Mouse (Mus musculus): ENCODE results near the gene Rnaseh2a. TPM values are rescaled to one million over a fixed set of nuclear protein-coding genes. Genes with fewer than 3 reads are reported as not detected.

Gene Rnaseh2a
- total and polyA plus RNA-seq, 3 experiments = 71.6 to 115 (median 83.1) TPM

DNA sequence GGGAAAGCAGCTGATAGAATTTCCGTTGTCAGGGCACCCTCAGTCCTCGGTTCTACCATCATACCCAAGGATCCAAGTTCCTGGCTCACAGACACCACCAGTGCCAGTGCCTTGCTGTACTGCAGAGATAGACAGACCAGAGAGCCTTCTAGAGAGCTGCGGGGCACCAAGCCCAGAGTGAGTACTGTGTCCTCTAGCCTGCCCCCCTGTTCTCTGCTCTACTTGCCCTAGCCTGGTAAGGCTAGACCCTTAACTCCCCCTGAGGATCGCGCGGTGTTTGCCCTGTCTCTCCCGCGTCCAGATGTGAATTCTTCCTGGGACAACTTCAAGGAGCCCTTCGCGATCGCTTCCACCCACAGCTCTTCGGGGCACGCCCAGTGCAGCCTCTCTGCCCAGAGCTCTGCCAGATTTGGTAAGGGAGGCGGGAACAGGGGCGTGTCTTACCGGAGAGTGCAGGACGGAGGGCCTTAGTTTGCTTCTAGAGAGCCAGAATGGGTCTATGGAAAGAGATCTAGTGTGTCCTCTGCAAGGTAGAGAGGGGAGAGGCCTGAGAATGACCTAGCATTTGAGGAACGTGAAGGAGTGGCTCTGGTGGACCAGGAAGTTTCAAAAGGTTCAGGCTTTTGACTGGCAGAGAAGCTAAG lies 16.8 kb downstream of the Rnaseh2a start:
- Histone ChIP-seq H3K4me2 (ENCODE audit: insufficient read depth, low read depth, poor library complexity, severe bottlenecking) (peak overlapping the region; percentile 67), H3K27ac (ENCODE audit: insufficient read depth, low read depth) (no peak overlapping the region), H3K79me2 (replicated peaks; ENCODE audit: control insufficient read depth, extremely low read depth, insufficient read depth, poor library complexity, severe bottlenecking) (no peaks in the 10 kb centered on the region), H3K36me3 (replicated peaks in 1 of 2; ENCODE audit: control insufficient read depth in 1 of 2, insufficient read depth in 1 of 2, low read length in 1 of 2) (peaks cover 5 to 23% of the 10 kb centered on the region in 2 experiments), H3K4me3 (replicated peaks in 1 of 3; ENCODE audit: low read depth in 2 of 3, low read length in 2 of 3, poor library complexity in 1 of 3) (no peak overlapping the region), H3K27me3 (replicated peaks) (peaks cover 36% of the 10 kb centered on the region), H3K9me3 (replicated peaks; ENCODE audit: low read length) (no peaks in the 10 kb centered on the region), H3K9ac (ENCODE audit: insufficient read depth, low read depth) (no peak overlapping the region), H3K4me1 (ENCODE audit: control insufficient read depth in 1 of 2, insufficient read depth in 2 of 2) (peaks cover 2 to 7% of the 10 kb centered on the region in 2 experiments; a peak in 3 of 4 replicates)
- dilution Hi-C loops (cut with MboI; ENCODE audit: extremely low pct_ligation_motif_present, extremely low pct_unique_long_range_greater_than_20kb, low sequenced_read_pairs) (no loop called here), in situ Hi-C loops (cut with MboI; ENCODE audit: low pct_ligation_motif_present, low pct_unique_long_range_greater_than_20kb, low sequenced_read_pairs) (no loop called here)
- no peak for TF ChIP-seq CHD2 (IDR thresholded peaks at IDR 0.05; ENCODE audit: low read length)
- TF ChIP-seq SIN3A (IDR thresholded peaks at IDR 0.05; ENCODE audit: low read length) = no peak
- DNase-seq (ENCODE audit: extremely low read depth) = peak; percentile 26

DNA sequence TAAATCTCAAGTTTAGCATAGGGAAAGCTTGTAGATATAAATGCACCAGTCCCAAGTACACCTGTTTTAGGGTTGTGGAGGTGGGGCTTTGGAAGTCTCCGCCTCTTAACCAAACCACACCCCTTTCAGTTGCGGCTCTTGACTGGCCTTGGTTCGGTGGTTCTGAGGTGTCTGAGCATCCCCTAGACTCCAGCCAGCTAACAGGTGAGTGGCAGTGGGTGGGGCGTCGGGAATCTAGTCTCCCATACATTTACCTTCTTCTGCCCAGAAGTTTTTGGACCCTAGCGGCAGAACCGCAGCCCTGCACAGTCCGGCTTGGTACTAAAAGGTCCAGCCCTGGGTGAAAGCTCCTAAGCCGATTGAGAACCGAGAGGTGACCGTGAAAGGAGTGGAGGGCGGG lies 19.8 kb downstream of the Rnaseh2a start:
- Histone ChIP-seq H3K4me2 (ENCODE audit: insufficient read depth, low read depth, poor library complexity, severe bottlenecking) (no peak overlapping the region), H3K9me3 (replicated peaks; ENCODE audit: low read length) (peaks cover 2% of the 10 kb centered on the region), H3K4me1 (ENCODE audit: control insufficient read depth in 1 of 2, insufficient read depth in 2 of 2) (peaks cover 6 to 7% of the 10 kb centered on the region in 2 experiments), H3K27me3 (replicated peaks) (peaks cover 57% of the 10 kb centered on the region), H3K79me2 (replicated peaks; ENCODE audit: control insufficient read depth, extremely low read depth, insufficient read depth, poor library complexity, severe bottlenecking) (no peaks in the 10 kb centered on the region), H3K36me3 (replicated peaks in 1 of 2; ENCODE audit: control insufficient read depth in 1 of 2, insufficient read depth in 1 of 2, low read length in 1 of 2) (no peaks in the 10 kb centered on the region), H3K9ac (ENCODE audit: insufficient read depth, low read depth) (no peak overlapping the region), H3K4me3 (replicated peaks in 1 of 3; ENCODE audit: low read depth in 2 of 3, low read length in 2 of 3, poor library complexity in 1 of 3) (no peak overlapping the region), H3K27ac (ENCODE audit: insufficient read depth, low read depth) (no peak overlapping the region)
- no peak for DNase-seq (ENCODE audit: extremely low read depth)
- in situ Hi-C loops (cut with MboI; ENCODE audit: low pct_ligation_motif_present, low pct_unique_long_range_greater_than_20kb, low sequenced_read_pairs) (no loop called here), dilution Hi-C loops (cut with MboI; ENCODE audit: extremely low pct_ligation_motif_present, extremely low pct_unique_long_range_greater_than_20kb, low sequenced_read_pairs) (no loop called here)
- TF ChIP-seq USF1 (IDR thresholded peaks at IDR 0.05; ENCODE audit: low read depth, low read length) (no peak), EP300 (IDR thresholded peaks at IDR 0.05; ENCODE audit: low read length) (no peak), MEF2A (IDR thresholded peaks at IDR 0.05; ENCODE audit: borderline replicate concordance, low read depth, low read length) (no peak), MXI1 (IDR thresholded peaks at IDR 0.05; ENCODE audit: low read depth, low read length) (no peak), HCFC1 (IDR thresholded peaks at IDR 0.05; ENCODE audit: low read depth, low read length) (no peak), RCOR1 (conservative IDR thresholded peaks at IDR 0.05; ENCODE audit: low read depth, low read length) (no peak), SMC3 (IDR thresholded peaks at IDR 0.05; ENCODE audit: low read depth, low read length) (no peak), ZNF384 (IDR thresholded peaks at IDR 0.05; ENCODE audit: low read depth, low read length) (no peak), MAZ (IDR thresholded peaks at IDR 0.05; ENCODE audit: low read depth, low read length) (no peak)

DNA sequence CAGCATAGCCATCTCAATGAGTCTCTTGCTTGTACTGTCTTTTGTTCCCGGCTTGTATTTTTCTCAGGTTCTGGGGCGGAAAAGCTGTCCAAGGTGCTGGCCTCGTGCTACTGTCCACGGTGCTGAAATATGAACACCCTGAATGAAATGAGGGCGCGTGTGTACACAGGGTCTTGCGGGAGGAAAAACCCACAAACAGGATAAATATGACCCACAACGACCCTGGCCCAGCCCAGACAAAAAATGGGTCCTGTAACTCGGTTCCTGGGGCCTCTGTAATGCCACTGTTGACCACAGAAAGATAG lies 22.4 kb downstream of the Rnaseh2a start:
- Histone ChIP-seq H3K79me2 (replicated peaks; ENCODE audit: control insufficient read depth, extremely low read depth, insufficient read depth, poor library complexity, severe bottlenecking) (no peaks in the 10 kb centered on the region), H3K4me3 (replicated peaks in 1 of 3; ENCODE audit: low read depth in 2 of 3, low read length in 2 of 3, poor library complexity in 1 of 3) (no peak overlapping the region), H3K4me2 (ENCODE audit: insufficient read depth, low read depth, poor library complexity, severe bottlenecking) (no peak overlapping the region), H3K27ac (ENCODE audit: insufficient read depth, low read depth) (no peak overlapping the region), H3K27me3 (replicated peaks) (peaks cover 68% of the 10 kb centered on the region), H3K36me3 (replicated peaks in 1 of 2; ENCODE audit: control insufficient read depth in 1 of 2, insufficient read depth in 1 of 2, low read length in 1 of 2) (no peaks in the 10 kb centered on the region), H3K9ac (ENCODE audit: insufficient read depth, low read depth) (no peak overlapping the region), H3K4me1 (ENCODE audit: control insufficient read depth in 1 of 2, insufficient read depth in 2 of 2) (peaks cover 0 to 9% of the 10 kb centered on the region in 2 experiments; a peak in 2 of 4 replicates), H3K9me3 (replicated peaks; ENCODE audit: low read length) (peaks cover 2% of the 10 kb centered on the region)
- dilution Hi-C loops (cut with MboI; ENCODE audit: extremely low pct_ligation_motif_present, extremely low pct_unique_long_range_greater_than_20kb, low sequenced_read_pairs) = no loop called here
- in situ Hi-C loops (cut with MboI; ENCODE audit: low pct_ligation_motif_present, low pct_unique_long_range_greater_than_20kb, low sequenced_read_pairs) = no loop called here
- DNase-seq (ENCODE audit: extremely low read depth) = no peak
- TF ChIP-seq MXI1 (IDR thresholded peaks at IDR 0.05; ENCODE audit: low read depth, low read length) (peak; percentile 68; the same call in 1 of the 2 replicates), SIN3A (IDR thresholded peaks at IDR 0.05; ENCODE audit: low read length) (peak; percentile 99), USF1 (IDR thresholded peaks at IDR 0.05; ENCODE audit: low read depth, low read length) (no peak)

All from CH12.LX (cell line).